Mouse (Mus musculus) thymus, adult 2 months (tissue): ENCODE data around the gene Pcdh15.

ENCODE experiments used
- CTCF ChIP-seq: fragments of 200-500 bp; IDR thresholded peaks from 2 replicates; pipeline ENCODE4 v1.5.1; 2012; ENCODE audit warnings: mild to moderate bottlenecking, control low read depth, low read length, moderate library complexity, borderline replicate concordance; ENCODE audit not compliant: control insufficient read depth, poor library complexity, insufficient read depth; ENCODE audit errors: extremely low read depth
- POLR2A ChIP-seq: fragments of 200-500 bp; IDR thresholded peaks from 2 replicates; pipeline ENCODE4 v1.6.1; 2012; ENCODE audit warnings: mild to moderate bottlenecking, low read length, control low read depth, moderate library complexity; ENCODE audit not compliant: control insufficient read depth, poor library complexity, insufficient read depth; ENCODE audit errors: extremely low read depth

DNA sequence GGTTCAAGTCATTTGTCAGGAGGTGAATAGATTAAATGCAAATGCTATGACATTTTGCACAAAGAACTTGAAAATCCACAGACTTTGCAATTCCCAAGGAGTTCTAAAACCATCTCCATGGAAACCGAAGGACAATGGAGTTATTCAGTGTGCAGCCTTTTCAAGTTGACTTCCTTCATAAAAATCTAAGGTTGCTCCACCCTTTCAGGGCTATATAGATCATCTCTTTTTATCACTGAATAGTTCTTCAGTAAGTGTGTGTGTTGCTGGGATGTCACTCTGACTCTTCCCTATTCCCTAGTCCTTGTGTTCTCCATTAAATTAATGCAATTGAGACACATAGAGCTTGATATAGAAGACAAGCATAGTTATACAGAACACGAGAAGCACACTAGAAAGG, 1508.5 kb downstream of the Pcdh15 start:
- TF ChIP-seq CTCF (no peak), POLR2A (no peak)
